Mouse (Mus musculus) heart, postnatal 0 days (tissue): ENCODE results near the gene Hoxa13. TPM values are rescaled to one million over a fixed set of nuclear protein-coding genes. Genes with fewer than 3 reads are reported as not detected.

Experiments
- ATAC-seq: fragments of 200-750 bp; cut with Nextera tagmentation; 2 replicates; pipeline ENCODE4 v1.8.0; 2017; ENCODE audit warnings: low read depth, moderate number of reproducible peaks, moderate library complexity; ENCODE audit not compliant: insufficient read depth
- DNase-seq: peaks from one replicate; pipeline ENCODE4 v3.0.0-alpha.2; 2016; ENCODE audit warnings: low spot score
- H3K27ac ChIP-seq: fragments of 300-500 bp; sonication (generic); 2 replicates; pipeline ENCODE4 v1.5.1; 2014; ENCODE audit warnings: low read depth, mild to moderate bottlenecking
- H3K27me3 ChIP-seq: fragments of 300-500 bp; sonication (generic); 2 replicates; pipeline ENCODE4 v1.6.1; 2014; ENCODE audit warnings: low read length, mixed read lengths; ENCODE audit not compliant: control insufficient read depth, insufficient read depth
- H3K36me3 ChIP-seq: fragments of 300-500 bp; sonication (generic); replicated peaks from 2 replicates; pipeline ENCODE4 v1.6.1; 2014; ENCODE audit warnings: low read length, mixed read lengths; ENCODE audit not compliant: control insufficient read depth, insufficient read depth
- H3K4me1 ChIP-seq: fragments of 300-500 bp; sonication (generic); 2 replicates; pipeline ENCODE4 v1.6.1; 2014; ENCODE audit warnings: antibody characterized with exemption; ENCODE audit not compliant: control insufficient read depth, insufficient read depth
- H3K4me2 ChIP-seq: fragments of 300-500 bp; sonication (generic); 2 replicates; pipeline ENCODE4 v1.6.1; 2014; ENCODE audit warnings: low read depth, mild to moderate bottlenecking, low read length, moderate library complexity
- H3K4me3 ChIP-seq: fragments of 300-500 bp; sonication (generic); 2 replicates; pipeline ENCODE4 v1.5.1; 2014; ENCODE audit warnings: low read depth, low read length
- H3K9ac ChIP-seq: fragments of 300-500 bp; sonication (generic); replicated peaks from 2 replicates; pipeline ENCODE4 v1.6.1; 2014; ENCODE audit warnings: low read depth, low read length, mixed read lengths
- H3K9me3 ChIP-seq: fragments of 300-500 bp; sonication (generic); replicated peaks from 2 replicates; pipeline ENCODE4 v1.6.1; 2016; ENCODE audit warnings: low read length; ENCODE audit not compliant: control insufficient read depth
- CTCF ChIP-seq: IDR thresholded peaks from 2 replicates; pipeline ENCODE4 v1.5.1; 2016; ENCODE audit warnings: antibody characterized with exemption, control low read depth, low read depth
- EP300 ChIP-seq: IDR thresholded peaks from 2 replicates; pipeline ENCODE4 v1.6.1; 2016; ENCODE audit warnings: antibody characterized with exemption, low read depth
- WGBS: fragments of 180-500 bp; shearing (Covaris S2); extraction: QIAGEN DNeasy Blood & Tissue Kit; methylation state at CpG from one replicate; pipeline ENCODE4 v1.1.7; 2014; 5-methylcytosine and 5-hydroxymethylcytosine counted together
- polyA plus RNA-seq: library from polyadenylated mRNA; unstranded; fragments of >200 nt; fragmentation: Nextera tagmentation; extraction: Ambion mirVana; gene quantifications from 2 replicates; pipeline ENCODE4 v1.2.1, GENCODE M21; 2015
- total RNA-seq: library from RNA; depleted of rRNA; stranded (reverse); fragments of >200 nt; gene quantifications from 2 replicates; pipeline ENCODE4 v1.2.3, GENCODE M21; 2014; ENCODE audit warnings: low replicate concordance

Hoxa13 gene
- total and polyA plus RNA-seq, 2 experiments from 2014 or later, result not detected

DNA sequence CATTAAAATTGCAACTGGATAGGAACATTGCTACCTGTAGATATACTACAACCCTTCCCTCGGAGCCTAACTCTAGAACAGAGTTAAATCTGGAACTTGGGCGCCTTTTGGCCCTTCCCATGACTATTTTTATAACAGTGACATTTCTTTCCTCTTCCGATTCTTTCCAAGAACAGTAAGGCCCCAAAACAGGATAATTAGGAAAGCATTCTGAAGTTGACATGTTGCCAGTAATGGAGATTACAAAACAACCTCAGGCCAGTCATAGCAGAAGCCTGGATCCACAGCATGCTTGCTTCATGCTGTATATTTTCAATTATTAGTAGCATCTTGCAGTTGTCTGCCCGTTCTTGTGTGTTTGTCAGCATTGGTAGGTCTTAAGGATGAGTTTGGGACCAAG, 40.1 kb upstream of the Hoxa13 start:
- Histone ChIP-seq H3K36me3 (no peaks in the 10 kb centered on the region), H3K4me2 (no peak overlapping the region), H3K9me3 (no peaks in the 10 kb centered on the region), H3K4me1 (no peaks in the 10 kb centered on the region), H3K4me3 (no peak overlapping the region), H3K9ac (no peak overlapping the region), H3K27ac (no peak overlapping the region), H3K27me3 (peaks cover 53% of the 10 kb centered on the region)
- WGBS, result 43% methylated on average over 4 of the region's 4 CpGs
- ATAC-seq (no peak), DNase-seq (no peak)
- TF ChIP-seq EP300, result no peak
- TF ChIP-seq CTCF, result no peak

DNA sequence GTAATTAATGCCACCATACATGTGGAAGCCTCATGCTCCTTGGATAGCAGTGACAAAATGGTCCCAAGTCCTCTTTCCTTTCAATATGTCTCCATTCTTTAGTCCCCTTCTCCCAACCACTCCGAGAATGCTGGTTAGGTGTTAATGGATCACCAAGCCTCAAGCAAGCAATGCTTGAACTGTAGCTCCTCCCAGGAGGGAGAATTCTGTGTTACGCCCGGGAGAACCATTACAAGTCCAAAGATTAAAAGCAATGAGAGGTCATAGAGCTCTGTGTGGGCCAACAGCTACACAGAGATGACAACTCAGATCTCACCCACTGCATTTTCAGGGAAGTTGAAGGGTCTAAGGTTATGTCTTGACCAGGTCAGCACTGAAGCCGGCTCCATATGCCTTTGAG, 37.8 kb upstream of the Hoxa13 start:
- no peaks in the 10 kb centered on the region for H3K9me3 ChIP-seq
- no peak for DNase-seq
- H3K27me3 ChIP-seq, result peaks cover 47% of the 10 kb centered on the region
- H3K4me3 ChIP-seq, result no peak overlapping the region
- no peak for ATAC-seq
- no peak overlapping the region for H3K27ac ChIP-seq
- no peaks in the 10 kb centered on the region for H3K4me1 ChIP-seq
- no peak overlapping the region for H3K4me2 ChIP-seq
- WGBS, result 60% methylated on average over 4 of the region's 4 CpGs
- no peak for TF ChIP-seq CTCF
- H3K9ac ChIP-seq, result no peak overlapping the region
- H3K36me3 ChIP-seq, result no peaks in the 10 kb centered on the region

DNA sequence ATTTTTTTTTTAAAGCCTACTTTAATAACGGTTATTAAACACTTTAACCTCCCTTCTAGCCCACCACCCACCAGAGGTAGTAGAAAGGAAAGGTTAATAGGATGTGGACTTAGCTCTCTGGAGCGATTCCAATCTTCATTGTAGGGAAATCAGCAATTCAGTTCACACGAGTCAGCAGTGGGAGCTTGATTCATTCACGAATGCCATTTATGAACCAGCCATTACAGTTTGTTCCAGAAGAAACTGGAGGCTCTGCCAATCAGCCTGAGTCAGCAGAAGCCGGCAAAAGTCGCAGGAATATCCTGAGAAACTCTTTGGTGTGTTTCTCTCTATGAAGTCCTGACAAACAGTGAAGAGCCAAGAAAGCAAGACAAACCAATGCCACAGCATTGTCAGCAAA, 33.9 kb upstream of the Hoxa13 start:
- no peak overlapping the region for H3K4me2 ChIP-seq
- H3K4me1 ChIP-seq, result no peaks in the 10 kb centered on the region
- H3K27ac ChIP-seq, result no peak overlapping the region
- no peak overlapping the region for H3K4me3 ChIP-seq
- H3K9ac ChIP-seq, result no peak overlapping the region
- DNase-seq (no peak), ATAC-seq (no peak)
- H3K36me3 ChIP-seq, result no peaks in the 10 kb centered on the region
- H3K9me3 ChIP-seq, result no peaks in the 10 kb centered on the region
- H3K27me3 ChIP-seq, result peaks cover 61% of the 10 kb centered on the region
- TF ChIP-seq CTCF (no peak), EP300 (no peak)
- 65% methylated on average over 6 of the region's 6 CpGs for WGBS

DNA sequence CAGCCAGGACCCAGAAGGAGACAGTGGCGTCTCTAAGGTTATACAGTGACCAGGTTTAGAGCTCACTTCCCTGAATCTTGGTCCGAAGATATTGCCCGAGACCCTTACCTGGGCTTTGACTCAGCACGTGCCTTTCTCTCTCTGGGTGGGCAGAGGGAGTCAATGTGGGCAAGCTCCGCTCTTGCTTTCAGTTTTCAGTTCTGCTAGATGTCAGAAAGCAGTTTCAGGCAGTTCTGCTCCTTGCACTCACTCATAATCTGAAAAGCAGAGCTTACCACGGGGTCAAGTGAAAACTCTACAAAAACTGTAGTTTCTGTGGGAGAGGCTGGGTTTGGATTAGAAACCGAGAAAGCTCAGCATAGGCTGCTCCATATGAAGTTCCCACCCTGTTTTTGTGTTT, 31.6 kb upstream of the Hoxa13 start:
- Histone ChIP-seq H3K9me3 (no peaks in the 10 kb centered on the region), H3K27ac (no peak overlapping the region), H3K9ac (no peak overlapping the region), H3K36me3 (no peaks in the 10 kb centered on the region), H3K4me2 (no peak overlapping the region), H3K4me1 (no peaks in the 10 kb centered on the region), H3K4me3 (no peak overlapping the region), H3K27me3 (peaks cover 66% of the 10 kb centered on the region)
- TF ChIP-seq CTCF, result no peak
- no peak for TF ChIP-seq EP300
- no peak for ATAC-seq
- WGBS, result 64% methylated on average over 7 of the region's 7 CpGs
- DNase-seq, result no peak

DNA sequence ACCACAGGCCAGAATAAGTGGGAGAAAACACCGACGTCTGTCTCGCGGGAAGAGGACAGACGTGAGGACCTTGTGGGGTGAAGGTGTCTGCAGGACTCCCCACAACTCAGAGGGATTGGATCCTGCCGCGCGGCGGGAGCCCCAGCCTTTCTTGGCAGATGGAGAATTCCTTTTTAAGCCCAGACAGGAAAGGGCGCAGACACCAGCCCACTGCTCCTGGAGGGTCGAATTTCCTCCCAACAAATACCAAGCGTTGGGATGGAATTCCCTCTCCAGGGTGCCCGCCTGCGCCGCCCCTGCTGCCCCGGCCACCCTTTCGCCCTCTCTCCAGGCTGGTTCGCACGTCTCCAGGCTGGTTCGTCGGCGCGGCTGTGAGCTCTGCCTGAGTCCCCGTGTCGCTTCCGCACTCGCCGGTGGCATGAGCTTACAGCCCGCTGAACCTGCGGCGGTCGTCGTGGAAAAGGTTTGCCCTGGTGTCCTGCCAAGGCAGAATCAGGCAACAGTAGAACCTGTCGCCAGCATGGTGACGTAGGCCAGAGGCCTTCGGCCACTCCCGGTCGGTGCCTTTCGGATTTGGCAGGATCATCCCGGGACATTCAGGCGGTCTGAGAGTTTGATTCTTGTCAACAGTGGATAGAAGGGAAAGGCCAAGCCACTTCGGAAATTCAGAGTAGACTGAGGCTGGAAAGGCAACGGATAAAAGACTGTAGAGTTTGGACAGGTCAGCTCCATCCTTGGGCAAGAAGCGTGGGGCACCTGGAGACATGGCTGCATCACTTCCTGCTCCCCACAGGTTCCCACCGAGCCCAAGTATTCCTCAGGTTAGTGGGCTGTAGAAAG, 30.6 kb upstream of the Hoxa13 start:
- no peak for ATAC-seq
- H3K4me3 ChIP-seq, result peak overlapping the region; percentile 31
- H3K4me2 ChIP-seq, result peak overlapping the region; percentile 49
- H3K27ac ChIP-seq, result no peak overlapping the region
- H3K9ac ChIP-seq, result no peak overlapping the region
- 3% methylated on average over 45 of the region's 45 CpGs for WGBS
- TF ChIP-seq EP300 (no peak), CTCF (no peak)
- H3K36me3 ChIP-seq, result no peaks in the 10 kb centered on the region
- H3K4me1 ChIP-seq, result no peaks in the 10 kb centered on the region
- H3K27me3 ChIP-seq, result peaks cover 69% of the 10 kb centered on the region
- no peaks in the 10 kb centered on the region for H3K9me3 ChIP-seq
- DNase-seq, result no peak

DNA sequence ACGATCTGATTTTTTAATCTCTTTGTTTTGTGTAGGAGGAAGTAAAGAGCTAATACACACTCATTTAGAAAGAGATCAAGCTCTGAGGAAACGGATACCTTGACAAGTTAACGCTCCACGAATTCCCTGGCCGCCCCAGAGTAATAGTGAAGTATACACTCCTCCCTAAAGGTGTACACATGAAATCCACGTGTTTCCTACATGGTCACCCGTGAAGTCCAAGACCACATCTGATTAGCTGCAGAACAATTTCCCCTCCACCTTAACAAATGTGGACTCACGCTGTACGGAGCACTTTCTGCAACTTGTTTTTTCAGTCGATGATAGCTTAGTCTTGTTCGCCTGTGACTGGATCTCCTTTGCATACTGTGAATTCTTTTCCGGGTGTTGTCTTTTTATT, 29.5 kb upstream of the Hoxa13 start:
- no peak overlapping the region for H3K4me3 ChIP-seq
- H3K9me3 ChIP-seq, result no peaks in the 10 kb centered on the region
- TF ChIP-seq CTCF (no peak), EP300 (no peak)
- DNase-seq (no peak), ATAC-seq (no peak)
- H3K4me1 ChIP-seq, result no peaks in the 10 kb centered on the region
- no peak overlapping the region for H3K9ac ChIP-seq
- H3K36me3 ChIP-seq, result no peaks in the 10 kb centered on the region
- no peak overlapping the region for H3K4me2 ChIP-seq
- H3K27ac ChIP-seq, result no peak overlapping the region
- 16% methylated on average over 12 of the region's 12 CpGs for WGBS
- H3K27me3 ChIP-seq, result peaks cover 69% of the 10 kb centered on the region
